Mouse (Mus musculus) thymus, postnatal 4 days (tissue): ENCODE measurements around the gene Igf2bp2.

Experiments used
- DNase-seq: peaks from one replicate; pipeline ENCODE4 v3.0.0; 2021

The Igf2bp2 gene

GRCm38 (mm10) chr16:22162512-22163455, at the start of gene Igf2bp2:
Gene Igf2bp2 (minus strand): TSS chr16:22163299.
- peak; percentile 59 for DNase-seq

GRCm38 (mm10) chr16:22203501-22203900, 40.4 kb upstream of the Igf2bp2 start:
- DNase-seq, result no peak

GRCm38 (mm10) chr16:22201858-22202257, 38.8 kb upstream of the Igf2bp2 start:
- DNase-seq, result no peak

GRCm38 (mm10) chr16:22200476-22200875, 37.4 kb upstream of the Igf2bp2 start:
- no peak for DNase-seq

GRCm38 (mm10) chr16:22187366-22187765, 24.3 kb upstream of the Igf2bp2 start:
- no peak for DNase-seq

- DNase-seq, result no peak
These were observed 22.3 kb upstream of the Igf2bp2 start for GRCm38 (mm10) chr16:22185411-22185810.

GRCm38 (mm10) chr16:22184113-22184512, 21.0 kb upstream of the Igf2bp2 start:
- DNase-seq, result no peak

GRCm38 (mm10) chr16:22182286-22182685, 19.2 kb upstream of the Igf2bp2 start:
- no peak for DNase-seq

GRCm38 (mm10) chr16:22178793-22179192, 15.7 kb upstream of the Igf2bp2 start:
- no peak for DNase-seq

GRCm38 (mm10) chr16:22177999-22178398, 14.9 kb upstream of the Igf2bp2 start:
- DNase-seq, result no peak

- no peak for DNase-seq
These were observed 5.6 kb upstream of the Igf2bp2 start for GRCm38 (mm10) chr16:22168731-22169130.

GRCm38 (mm10) chr16:22165556-22165955, 2.5 kb upstream of the Igf2bp2 start:
- no peak for DNase-seq

GRCm38 (mm10) chr16:22164446-22164845, 1.3 kb upstream of the Igf2bp2 start:
- DNase-seq, result no peak

GRCm38 (mm10) chr16:22163456-22163851, 355 bp upstream of the Igf2bp2 start:
- no peak for DNase-seq

GRCm38 (mm10) chr16:22162066-22162511, 1.0 kb downstream of the Igf2bp2 start:
- DNase-seq, result no peak

- peak; percentile 48 for DNase-seq
These were observed 1.6 kb downstream of the Igf2bp2 start for GRCm38 (mm10) chr16:22161351-22162065.

- no peak for DNase-seq
These were observed 2.5 kb downstream of the Igf2bp2 start for GRCm38 (mm10) chr16:22160386-22161145.

GRCm38 (mm10) chr16:22152941-22153444, 10.1 kb downstream of the Igf2bp2 start:
- no peak for DNase-seq

GRCm38 (mm10) chr16:22151706-22152315, 11.3 kb downstream of the Igf2bp2 start:
- DNase-seq, result no peak

GRCm38 (mm10) chr16:22150421-22150820, 12.7 kb downstream of the Igf2bp2 start:
- no peak for DNase-seq

- no peak for DNase-seq
These were observed 13.3 kb downstream of the Igf2bp2 start for GRCm38 (mm10) chr16:22149659-22150345.

GRCm38 (mm10) chr16:22149076-22149475, 14.0 kb downstream of the Igf2bp2 start:
- DNase-seq, result no peak
